Mouse (Mus musculus): ENCODE results near the gene Nodal. TPM values are rescaled to one million over a fixed set of nuclear protein-coding genes. Genes with fewer than 3 reads are reported as not detected.
A peak's percentile ranks its signal among the peaks of the same experiment; 100 is the strongest.
"Not testable (repeated sequence)": the region's sequence is repeated elsewhere in the genome, so short reads cannot be mapped to it uniquely, and the experiment has no call there.

Nodal gene
- polyA plus RNA-seq, 1 experiment from 2014 or later: 0.08 TPM

GRCm38 (mm10) chr10:61443876-61444275, 26.1 kb downstream of the Nodal start:
- no peak for TF ChIP-seq CTCF (IDR thresholded peaks at IDR 0.05; ENCODE audit: low read depth)
- Histone ChIP-seq H3K4me3 (ENCODE audit: low read depth, low read length) (no peak overlapping the region), H3K9ac (no peak overlapping the region), H3K9me3 (ENCODE audit: low read depth, low read length) (no peaks in the 10 kb centered on the region), H3K36me3 (ENCODE audit: insufficient read depth) (peaks cover 6% of the 10 kb centered on the region; the same call in 1 of the 2 replicates), H3K27me3 (ENCODE audit: insufficient read depth, low read length) (no peaks in the 10 kb centered on the region), H3K4me2 (no peak overlapping the region), H3K4me1 (ENCODE audit: insufficient read depth) (no peaks in the 10 kb centered on the region), H3K27ac (ENCODE audit: low read depth) (no peak overlapping the region)
- 48% methylated on average over 1 of the region's 1 CpGs for WGBS
- DNase-seq (no peak), ATAC-seq (ENCODE audit: insufficient read depth) (no peak)

DNA sequence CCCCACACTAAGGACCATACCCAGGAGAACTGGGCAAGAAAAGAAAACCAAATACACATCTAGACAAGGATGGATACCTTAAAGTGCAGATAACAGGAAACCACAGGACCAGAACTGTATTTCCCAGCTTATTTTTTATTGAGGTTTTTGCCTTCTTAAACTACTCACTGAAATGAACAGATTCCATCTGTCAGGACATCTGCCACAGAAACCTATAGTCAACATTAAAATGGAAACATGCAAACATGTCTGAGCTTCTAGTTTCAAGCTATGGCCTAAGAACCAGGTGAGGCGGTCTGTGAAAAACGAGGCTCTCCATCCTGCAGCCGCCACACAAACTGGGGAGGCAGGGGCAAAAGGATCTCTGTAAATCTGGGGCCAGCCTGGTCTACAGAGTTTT, 27.2 kb downstream of the Nodal start:
- no peak for ATAC-seq (ENCODE audit: insufficient read depth)
- no peak overlapping the region for H3K4me2 ChIP-seq
- WGBS: 63% methylated on average over 3 of the region's 3 CpGs

GRCm38 (mm10) chr10:61447581-61448353, 30.0 kb downstream of the Nodal start:
- H3K27ac ChIP-seq (ENCODE audit: low read depth): no peak overlapping the region
- DNase-seq (no peak), ATAC-seq (ENCODE audit: insufficient read depth) (no peak)
- no peaks in the 10 kb centered on the region for H3K9me3 ChIP-seq (ENCODE audit: low read depth, low read length)
- TF ChIP-seq CTCF (IDR thresholded peaks at IDR 0.05; ENCODE audit: low read depth): no peak
- H3K4me2 ChIP-seq: no peak overlapping the region
- H3K36me3 ChIP-seq (ENCODE audit: insufficient read depth): peaks cover 18% of the 10 kb centered on the region
- 85% methylated on average over 10 of the region's 10 CpGs for WGBS
- no peaks in the 10 kb centered on the region for H3K27me3 ChIP-seq (ENCODE audit: insufficient read depth, low read length)
- H3K4me1 ChIP-seq (ENCODE audit: insufficient read depth): 0 out of 2 replicates have a peak, but pooled peaks cover 7% of the 10 kb centered on the region
- no peak overlapping the region for H3K9ac ChIP-seq
- no peak overlapping the region for H3K4me3 ChIP-seq (ENCODE audit: low read depth, low read length)

More for the DNA sequence above, 27.2 kb downstream of the Nodal start:
- TF ChIP-seq CTCF (IDR thresholded peaks at IDR 0.05; ENCODE audit: low read depth): no peak
- no peak for DNase-seq
- H3K4me3 ChIP-seq (ENCODE audit: low read depth, low read length): no peak overlapping the region
- H3K27ac ChIP-seq (ENCODE audit: low read depth): no peak overlapping the region
- H3K9ac ChIP-seq: no peak overlapping the region
- peaks cover 10% of the 10 kb centered on the region; the same call in 1 of the 2 replicates for H3K36me3 ChIP-seq (ENCODE audit: insufficient read depth)
- H3K27me3 ChIP-seq (ENCODE audit: insufficient read depth, low read length): no peaks in the 10 kb centered on the region
- no peaks in the 10 kb centered on the region for H3K4me1 ChIP-seq (ENCODE audit: insufficient read depth)
- no peaks in the 10 kb centered on the region for H3K9me3 ChIP-seq (ENCODE audit: low read depth, low read length)

GRCm38 (mm10) chr10:61448834-61449233, 31.1 kb downstream of the Nodal start:
- H3K27ac ChIP-seq (ENCODE audit: low read depth): no peak overlapping the region
- ATAC-seq (ENCODE audit: insufficient read depth) (no peak), DNase-seq (no peak)
- H3K36me3 ChIP-seq (ENCODE audit: insufficient read depth): peaks cover 18% of the 10 kb centered on the region
- H3K4me1 ChIP-seq (ENCODE audit: insufficient read depth): 0 out of 2 replicates have a peak, but pooled peaks cover 7% of the 10 kb centered on the region
- no peaks in the 10 kb centered on the region for H3K27me3 ChIP-seq (ENCODE audit: insufficient read depth, low read length)
- H3K9me3 ChIP-seq (ENCODE audit: low read depth, low read length): no peaks in the 10 kb centered on the region
- no peak overlapping the region for H3K9ac ChIP-seq
- 69% methylated on average over 3 of the region's 3 CpGs for WGBS
- H3K4me2 ChIP-seq: no peak overlapping the region
- H3K4me3 ChIP-seq (ENCODE audit: low read depth, low read length): no peak overlapping the region
- no peak for TF ChIP-seq CTCF (IDR thresholded peaks at IDR 0.05; ENCODE audit: low read depth)

DNA sequence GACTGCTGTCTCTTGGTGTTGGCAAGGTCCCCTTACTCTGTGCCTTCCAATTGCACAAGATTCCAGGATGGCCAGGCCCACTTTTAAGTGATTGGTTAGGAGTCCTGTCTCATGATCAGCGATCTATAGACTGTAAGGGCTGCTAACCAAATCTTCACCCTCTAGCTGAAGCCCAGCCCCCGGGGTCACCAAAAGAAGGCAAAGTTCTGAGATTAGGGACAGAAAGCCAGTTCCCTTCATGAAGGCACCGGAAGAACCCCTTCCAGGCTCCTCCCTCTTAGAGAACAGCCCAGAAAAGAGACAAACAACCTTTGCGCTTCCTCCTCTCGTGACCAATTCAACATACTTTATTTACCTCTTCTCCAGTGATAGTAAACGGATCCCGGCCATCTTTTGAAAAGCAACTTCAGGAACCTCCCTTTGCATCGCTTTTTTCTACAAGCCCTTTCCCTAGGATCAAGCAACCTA, 33.7 kb downstream of the Nodal start:
- DNase-seq (peak; percentile 56), ATAC-seq (ENCODE audit: insufficient read depth) (no peak)
- H3K4me2 ChIP-seq: peak overlapping the region; percentile 90
- TF ChIP-seq CTCF (IDR thresholded peaks at IDR 0.05; ENCODE audit: low read depth): no peak
- peak overlapping the region; percentile 100 for H3K4me3 ChIP-seq (ENCODE audit: low read depth, low read length)
- 1% methylated on average over 8 of the region's 8 CpGs for WGBS
- H3K27me3 ChIP-seq (ENCODE audit: insufficient read depth, low read length): no peaks in the 10 kb centered on the region
- no peaks in the 10 kb centered on the region for H3K9me3 ChIP-seq (ENCODE audit: low read depth, low read length)
- H3K27ac ChIP-seq (ENCODE audit: low read depth): peak overlapping the region; percentile 84; the same call in 1 of the 2 replicates
- H3K9ac ChIP-seq: peak overlapping the region; percentile 89
- peaks cover 18% of the 10 kb centered on the region for H3K36me3 ChIP-seq (ENCODE audit: insufficient read depth)
- H3K4me1 ChIP-seq (ENCODE audit: insufficient read depth): 0 out of 2 replicates have a peak, but pooled peaks cover 7% of the 10 kb centered on the region

DNA sequence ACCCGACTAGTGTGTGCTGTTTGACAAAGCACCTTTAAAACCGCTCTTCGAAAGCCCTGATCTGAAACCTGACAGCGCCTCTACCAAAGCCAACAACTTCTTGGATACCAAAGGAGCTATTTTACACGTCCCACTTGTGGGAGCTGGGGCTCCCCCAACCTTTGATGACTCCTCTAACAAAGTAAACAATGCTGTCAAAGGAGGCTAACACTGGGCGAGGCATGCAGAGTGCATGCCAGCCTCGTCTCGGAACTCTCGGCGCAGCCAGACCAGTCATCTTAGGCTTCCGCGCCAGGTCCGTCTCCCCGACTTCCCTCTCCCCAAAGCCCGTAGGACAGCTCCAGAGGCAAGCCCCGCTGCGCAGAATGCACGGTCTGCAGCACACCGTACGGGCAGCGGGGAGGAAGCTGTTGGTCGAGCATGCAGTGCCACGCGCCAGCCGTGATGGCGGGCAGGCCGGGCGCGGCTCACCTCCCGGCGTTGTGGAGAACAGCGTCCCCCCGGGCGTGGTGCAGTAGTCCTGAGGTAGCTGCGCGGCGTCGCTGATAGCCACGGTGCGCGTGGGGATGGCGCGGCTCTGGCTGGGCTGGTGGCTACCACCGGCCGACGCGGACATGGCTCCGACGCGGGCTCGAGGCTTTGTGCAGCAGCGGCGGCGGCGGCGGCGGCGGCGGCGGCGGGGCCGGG, 34.3 kb downstream of the Nodal start:
- Histone ChIP-seq H3K4me1 (ENCODE audit: insufficient read depth) (0 out of 2 replicates have a peak, but pooled peaks cover 7% of the 10 kb centered on the region), H3K36me3 (ENCODE audit: insufficient read depth) (peaks cover 18% of the 10 kb centered on the region), H3K9me3 (ENCODE audit: low read depth, low read length) (no peaks in the 10 kb centered on the region), H3K9ac (peak overlapping the region; percentile 89), H3K27ac (ENCODE audit: low read depth) (peak overlapping the region; percentile 84), H3K4me2 (peak overlapping the region; percentile 90), H3K27me3 (ENCODE audit: insufficient read depth, low read length) (no peaks in the 10 kb centered on the region), H3K4me3 (ENCODE audit: low read depth, low read length) (peak overlapping the region; percentile 100)
- WGBS: 0% methylated on average over 59 of the region's 62 CpGs
- ATAC-seq (ENCODE audit: insufficient read depth): peak; percentile 64
- TF ChIP-seq CTCF (IDR thresholded peaks at IDR 0.05; ENCODE audit: low read depth): no peak; the same call in 1 of the 2 replicates
- peak; percentile 47 for DNase-seq

GRCm38 (mm10) chr10:61452645-61453044, 34.9 kb downstream of the Nodal start, which contains the start of gene Eif4ebp2:
Eif4ebp2 (minus strand) TSS chr10:61452661.
- H3K36me3 ChIP-seq (ENCODE audit: insufficient read depth): peaks cover 15% of the 10 kb centered on the region; the same call in 1 of the 2 replicates
- H3K4me1 ChIP-seq (ENCODE audit: insufficient read depth): 0 out of 2 replicates have a peak, but pooled peaks cover 7% of the 10 kb centered on the region
- no peak for TF ChIP-seq CTCF (IDR thresholded peaks at IDR 0.05; ENCODE audit: low read depth)
- under 1% methylated on average over 35 of the region's 36 CpGs for WGBS
- peak; percentile 98 for ATAC-seq (ENCODE audit: insufficient read depth)
- no peaks in the 10 kb centered on the region for H3K27me3 ChIP-seq (ENCODE audit: insufficient read depth, low read length)
- peak within 1 kb of the TSS; percentile 100 for H3K4me3 ChIP-seq (ENCODE audit: low read depth, low read length)
- H3K9ac ChIP-seq: peak within 1 kb of the TSS; percentile 89
- peak; percentile 99 for DNase-seq
- no peaks in the 10 kb centered on the region for H3K9me3 ChIP-seq (ENCODE audit: low read depth, low read length)
- H3K4me2 ChIP-seq: peak within 1 kb of the TSS; percentile 90
- peak within 1 kb of the TSS; percentile 84 for H3K27ac ChIP-seq (ENCODE audit: low read depth)

DNA sequence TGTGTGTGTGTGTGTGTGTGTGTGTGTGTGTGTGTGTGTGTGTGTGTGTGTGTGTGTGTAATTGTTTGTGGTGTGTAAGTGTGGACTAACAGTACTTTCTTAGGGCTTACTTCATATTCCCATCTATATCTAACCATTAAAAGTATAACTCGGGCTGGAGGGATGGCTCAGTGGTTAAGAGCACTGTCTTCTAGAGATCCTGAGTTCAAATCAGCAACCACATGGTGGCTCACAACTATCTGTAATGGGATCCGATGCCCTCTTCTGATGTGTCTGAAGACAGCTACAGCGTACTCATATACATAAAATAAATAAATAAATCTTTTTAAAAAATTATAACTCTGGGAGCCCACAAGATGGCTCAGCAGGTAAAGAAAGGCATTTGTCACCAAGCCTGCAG, 35.4 kb downstream of the Nodal start:
- H3K4me2 ChIP-seq; H3K27me3 ChIP-seq (ENCODE audit: insufficient read depth, low read length); H3K4me3 ChIP-seq (ENCODE audit: low read depth, low read length); ATAC-seq (ENCODE audit: insufficient read depth); H3K4me1 ChIP-seq (ENCODE audit: insufficient read depth); H3K27ac ChIP-seq (ENCODE audit: low read depth); H3K9ac ChIP-seq; DNase-seq; H3K9me3 ChIP-seq (ENCODE audit: low read depth, low read length): not testable (repeated sequence)
- H3K36me3 ChIP-seq (ENCODE audit: insufficient read depth): peaks cover 13% of the 10 kb centered on the region; the same call in 1 of the 2 replicates
- WGBS: 70% methylated on average over 3 of the region's 3 CpGs

Data from lung, embryonic 14.5 days (tissue).